Mouse (Mus musculus) ovary, adult 18-20 months (tissue): ENCODE data around the gene Klre1.
A peak's percentile ranks its signal among the peaks of the same experiment; 100 is the strongest.

Experiments used
- DNase-seq: peaks from one replicate; pipeline ENCODE4 v3.0.0; 2022; ENCODE audit warnings: low spot score, mixed read lengths

Klre1 gene

DNA sequence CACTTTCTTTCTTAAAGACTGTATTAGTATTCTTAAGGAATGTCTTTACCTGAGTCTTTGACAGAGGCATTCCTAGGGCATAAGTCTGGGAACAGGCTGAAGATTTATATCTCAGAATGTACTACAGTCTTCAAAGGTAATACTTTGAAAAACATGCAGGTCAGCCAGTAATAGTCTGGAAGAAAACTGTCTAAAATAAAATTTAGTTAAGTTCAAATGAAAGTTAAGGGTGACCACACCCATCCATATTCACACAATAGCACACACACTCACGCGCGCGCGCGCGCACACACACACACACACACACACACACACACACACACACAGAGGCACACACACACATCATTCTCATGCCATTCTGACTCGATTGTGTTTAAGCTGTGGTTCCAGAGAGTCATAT lies at the start of gene Klre1:
TSS of gene Klre1 (plus strand) at position 301 of the 400 bp plus-strand sequence.
- no peak for DNase-seq

DNA sequence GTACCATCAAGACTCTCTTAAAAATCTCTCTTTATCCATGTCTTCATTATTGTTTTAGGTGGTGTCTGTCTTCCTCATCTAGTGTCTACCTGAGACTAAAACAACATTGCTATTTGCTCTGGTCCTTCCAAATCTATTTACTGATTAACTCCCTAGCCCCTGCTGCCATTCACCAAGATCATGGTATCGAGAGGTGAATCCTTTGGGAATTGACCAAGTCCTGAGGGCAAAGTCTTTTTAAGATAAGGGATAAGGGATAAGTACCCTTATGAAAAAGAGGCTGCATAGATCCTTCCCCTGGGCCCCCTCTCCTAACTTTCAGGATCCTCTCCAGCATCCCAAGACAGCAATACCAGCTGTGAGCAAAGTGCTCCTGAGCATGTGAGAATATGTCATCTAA lies 48.1 kb upstream of the Klre1 start:
- no peak for DNase-seq

- no peak for DNase-seq
These were observed 47.4 kb upstream of the Klre1 start for GRCm38 (mm10) chr6:129530261-129530660.

DNA sequence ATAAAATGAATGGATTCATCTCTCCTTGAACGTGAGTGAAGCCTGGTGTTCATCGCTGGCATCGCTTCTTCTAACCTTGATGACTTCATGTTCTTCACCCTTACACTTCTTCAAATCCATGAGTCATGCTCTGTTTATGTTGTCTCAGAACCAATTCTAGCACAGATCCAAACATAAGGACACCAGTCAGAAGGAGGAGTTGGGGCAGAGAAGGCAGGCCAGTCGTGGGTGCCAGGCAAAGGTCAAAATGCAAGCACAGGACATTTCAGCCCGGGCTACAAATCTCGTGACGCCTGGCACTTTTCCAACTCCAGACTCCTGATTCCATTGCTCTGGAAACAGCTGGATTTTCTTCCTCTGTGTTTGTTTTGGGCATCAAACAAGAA lies 45.2 kb upstream of the Klre1 start:
- peak; percentile 65 for DNase-seq

DNA sequence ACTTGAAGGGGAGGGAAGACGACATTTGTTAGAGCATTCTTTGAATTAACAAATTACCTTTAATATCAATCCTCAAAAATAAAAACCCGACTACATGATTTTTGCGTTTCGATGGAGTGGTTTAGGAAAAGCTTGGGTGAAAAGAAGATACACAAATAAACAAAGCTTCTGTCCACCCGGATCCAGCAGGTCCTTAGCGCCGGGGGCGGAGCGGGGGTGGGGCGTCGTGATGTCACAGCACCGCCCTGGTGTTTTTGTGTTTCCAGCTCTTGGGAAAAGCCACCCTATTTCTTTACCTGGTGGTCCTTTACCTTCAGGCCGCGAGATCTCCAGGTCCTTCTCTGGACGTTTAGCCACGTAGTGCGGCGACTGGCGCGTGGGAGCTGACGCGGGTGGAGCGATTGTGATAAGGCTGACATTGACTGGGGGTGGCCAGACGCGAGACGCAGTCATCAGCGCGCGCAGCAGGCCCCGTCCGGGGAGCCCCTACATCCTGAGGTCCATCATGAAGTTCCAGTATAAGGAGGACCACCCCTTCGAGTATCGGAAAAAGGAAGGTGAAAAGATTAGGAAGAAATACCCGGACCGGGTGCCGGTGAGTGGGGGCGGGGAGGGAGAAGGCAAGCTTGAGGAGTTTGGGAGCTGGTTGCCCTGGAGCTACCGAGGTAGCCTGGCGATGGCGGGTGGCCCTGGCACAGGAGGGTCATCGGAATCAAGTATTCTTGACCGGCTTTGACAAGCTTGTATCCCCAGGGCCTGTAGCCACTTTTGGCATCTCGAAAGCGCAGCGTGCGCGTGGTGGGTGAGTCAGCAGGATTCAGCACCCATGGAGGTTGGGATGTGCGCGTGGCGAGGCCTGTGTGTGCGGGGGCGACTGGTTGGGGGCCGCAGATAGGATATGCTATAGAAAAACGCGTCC lies 44.5 kb upstream of the Klre1 start, which contains the start of gene Gabarapl1:
TSS of gene Gabarapl1 (plus strand) at position 219 of the 919 bp plus-strand sequence.
- DNase-seq: peak; percentile 67

GRCm38 (mm10) chr6:129534057-129534456 lies 43.6 kb upstream of the Klre1 start:
- DNase-seq: no peak

- no peak for DNase-seq
These were observed 43.0 kb upstream of the Klre1 start for GRCm38 (mm10) chr6:129534627-129535190.

DNA sequence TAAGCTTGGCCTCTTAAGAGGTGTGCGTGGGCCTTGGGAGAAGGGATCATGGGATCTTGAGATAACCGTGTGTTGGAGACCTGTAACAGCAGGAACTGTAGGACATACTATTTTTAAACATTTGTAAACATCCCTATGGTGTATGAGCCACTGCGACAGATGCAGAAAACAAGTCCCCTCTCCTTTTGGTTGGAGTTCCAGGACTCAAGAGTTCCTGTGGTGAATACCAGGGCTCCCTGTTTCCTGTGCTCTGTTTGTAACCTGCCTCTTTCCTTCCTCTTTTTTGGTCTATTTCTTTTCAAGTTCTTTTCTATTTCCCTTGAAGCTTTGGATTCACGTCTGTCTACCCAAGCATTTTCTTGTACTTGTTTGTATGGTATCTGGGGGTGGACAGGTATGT lies 42.0 kb upstream of the Klre1 start:
- no peak for DNase-seq

GRCm38 (mm10) chr6:129538555-129538954 lies 39.1 kb upstream of the Klre1 start:
- DNase-seq: no peak

DNA sequence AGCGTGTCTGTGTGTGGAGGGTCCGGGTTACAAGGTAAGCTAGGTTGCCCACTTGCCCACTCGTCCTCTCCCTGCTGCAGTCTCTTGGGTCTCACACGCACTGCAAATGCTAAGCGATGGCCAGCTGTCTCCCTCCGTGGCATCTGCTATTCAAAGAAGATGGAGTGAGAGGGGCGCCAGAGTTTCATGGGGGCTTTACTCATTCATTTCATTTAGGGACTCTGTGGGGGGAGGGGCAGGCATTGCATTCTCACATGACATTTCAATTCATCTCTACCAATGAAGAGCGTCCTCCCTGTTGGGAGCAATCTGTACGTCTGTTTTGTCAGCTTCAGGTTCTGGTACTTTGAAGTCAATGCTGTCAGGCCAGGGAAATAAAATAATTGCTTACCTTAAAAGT lies 35.8 kb upstream of the Klre1 start:
- DNase-seq: no peak

DNA sequence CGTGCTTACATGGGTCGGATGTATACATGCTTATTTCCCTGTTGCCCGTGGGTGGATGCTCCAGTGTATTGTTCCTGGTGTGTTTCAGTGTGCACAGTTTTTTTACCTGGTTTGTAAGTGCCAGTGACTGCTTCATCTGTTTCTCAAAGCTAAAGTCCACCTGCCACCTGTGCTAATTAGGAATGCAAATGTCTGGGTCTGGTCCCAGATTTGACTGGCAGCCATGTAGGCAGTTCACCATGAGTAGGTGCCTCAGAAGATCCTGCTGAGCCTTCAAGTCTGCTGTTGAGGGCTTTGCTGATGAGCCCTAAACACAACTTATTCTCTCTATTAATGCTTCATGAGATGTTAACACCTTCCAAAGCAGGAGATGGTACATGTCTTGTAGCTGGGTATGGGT lies 35.2 kb upstream of the Klre1 start:
- DNase-seq: no peak

GRCm38 (mm10) chr6:129543709-129544606 lies 33.7 kb upstream of the Klre1 start:
- no peak for DNase-seq

DNA sequence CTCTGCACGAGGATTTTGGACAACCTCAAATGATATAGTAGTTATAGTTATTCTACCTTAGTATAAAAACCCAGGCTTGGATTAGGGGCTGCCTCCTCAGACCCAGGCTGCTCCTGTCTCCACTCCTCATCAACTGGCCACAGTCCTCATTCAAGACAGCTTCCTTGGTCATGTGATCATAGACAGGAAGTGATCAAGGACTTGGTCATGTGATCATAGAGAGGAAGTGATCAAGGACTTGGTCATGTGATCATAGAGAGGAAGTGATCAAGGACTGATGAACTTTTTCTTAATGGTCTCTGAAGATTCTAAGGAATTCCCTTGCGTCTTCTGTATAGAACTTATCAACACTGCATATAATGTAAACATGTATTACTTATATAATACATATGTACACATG lies 30.4 kb upstream of the Klre1 start:
- DNase-seq: no peak

- DNase-seq: no peak
These were observed 29.7 kb upstream of the Klre1 start for GRCm38 (mm10) chr6:129548009-129548408.

GRCm38 (mm10) chr6:129557298-129558023 lies 20.2 kb upstream of the Klre1 start:
- no peak for DNase-seq

DNA sequence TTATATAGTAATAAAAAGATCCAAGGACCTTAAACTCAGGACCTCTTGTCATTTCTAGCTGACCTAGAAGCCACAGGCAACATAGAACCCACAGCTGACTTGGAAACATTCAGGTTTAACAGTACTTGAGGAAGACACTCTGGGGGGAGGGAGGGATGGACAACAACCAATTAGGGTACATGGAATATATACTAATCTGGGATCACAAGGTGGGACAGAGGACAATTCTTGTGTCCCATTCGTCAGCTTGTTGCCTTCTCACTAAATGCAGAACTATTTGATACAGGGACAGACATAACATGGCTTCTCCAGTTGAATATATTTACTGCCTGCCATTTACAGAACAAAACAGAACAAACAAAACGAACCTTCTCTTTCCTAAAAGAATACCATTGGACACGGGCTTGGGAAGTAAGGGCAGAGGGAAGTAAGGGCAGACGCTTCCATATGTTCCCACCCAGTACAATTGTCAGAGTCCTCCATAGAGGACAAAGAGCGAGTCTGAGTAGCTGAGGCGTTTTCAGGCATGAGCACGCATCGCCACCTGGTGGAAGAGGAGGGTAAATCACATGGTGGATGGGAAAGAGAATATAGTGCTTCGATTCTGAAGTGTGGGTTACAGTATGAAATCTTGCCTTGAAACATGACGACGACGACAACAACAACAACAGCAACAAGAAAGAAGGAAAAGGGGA lies 18.6 kb upstream of the Klre1 start:
- no peak for DNase-seq

DNA sequence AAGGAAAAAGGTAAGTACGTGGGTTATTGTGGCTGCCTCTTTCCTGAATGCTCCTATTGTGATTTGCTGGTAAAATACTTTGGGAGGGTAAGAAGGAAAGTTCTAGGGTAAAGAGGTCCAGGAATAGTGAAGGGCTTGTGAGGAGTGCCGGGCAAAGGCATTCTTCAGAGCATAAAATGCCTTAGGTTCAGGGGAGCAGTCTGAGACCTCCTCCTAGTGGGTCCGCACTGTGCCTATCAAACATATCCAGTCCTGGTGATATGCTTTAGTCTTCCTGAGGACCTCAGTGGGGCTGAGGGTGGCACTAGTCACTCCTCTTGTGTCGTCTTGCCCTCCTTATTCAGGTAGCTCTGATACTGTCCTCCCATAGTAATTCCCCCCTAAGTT lies 18.1 kb upstream of the Klre1 start:
- no peak for DNase-seq

- no peak for DNase-seq
These were observed 12.4 kb upstream of the Klre1 start for GRCm38 (mm10) chr6:129565257-129565656.

- DNase-seq: no peak
These were observed 2.4 kb upstream of the Klre1 start for GRCm38 (mm10) chr6:129575315-129575714.

DNA sequence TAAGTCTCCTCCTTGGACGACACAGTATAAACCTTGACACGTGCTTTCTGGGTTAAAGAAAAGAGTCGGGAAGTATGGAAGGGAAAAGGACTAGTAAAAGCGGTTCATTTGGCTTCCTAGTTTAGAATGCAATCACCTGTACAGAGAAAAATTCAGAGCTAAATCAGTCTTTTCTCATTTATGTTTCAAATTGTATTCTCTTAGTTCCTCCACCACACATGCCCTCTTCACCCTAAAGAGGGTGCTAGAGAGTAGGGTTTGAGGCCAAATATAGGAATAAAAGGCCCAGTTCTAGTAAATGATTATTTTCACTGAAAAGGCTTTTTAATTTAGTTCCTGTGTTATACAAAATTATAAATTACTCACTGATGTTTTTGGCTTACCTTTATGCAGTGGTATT lies 3.6 kb downstream of the Klre1 start:
- DNase-seq: no peak

DNA sequence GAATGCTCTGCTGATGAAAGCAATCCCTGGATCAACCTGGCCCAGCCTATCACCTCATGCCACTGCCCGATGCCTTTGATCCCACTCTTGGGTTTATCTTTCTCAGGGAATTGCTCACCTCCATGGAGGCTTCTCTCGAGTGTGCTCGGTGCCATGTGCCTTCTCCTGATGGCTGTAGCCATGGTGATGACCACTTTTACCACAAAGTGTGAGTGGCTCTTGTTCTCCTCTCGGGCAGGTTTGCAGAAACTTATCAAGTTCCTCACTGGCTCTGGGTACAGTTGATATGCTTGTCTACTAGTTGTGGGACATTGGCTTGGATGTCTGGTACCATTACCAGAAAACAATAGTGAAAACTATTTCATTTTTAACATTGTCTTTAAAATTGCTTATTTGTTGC lies 4.2 kb downstream of the Klre1 start:
- DNase-seq: no peak
